Mouse (Mus musculus) lung, embryonic 15.5 days (tissue): ENCODE measurements around the gene Cyp2d40. TPM values are rescaled to one million over a fixed set of nuclear protein-coding genes. Genes with fewer than 3 reads are reported as not detected.

Experiments used
- ATAC-seq: fragments of 200-750 bp; cut with Nextera tagmentation; 2 replicates; pipeline ENCODE4 v1.8.0; 2017; ENCODE audit warnings: moderate number of reproducible peaks, borderline replicate concordance; ENCODE audit not compliant: low FRiP score, low TSS enrichment; ENCODE audit errors: extremely low read depth
- H3K27ac ChIP-seq: fragments of 300-500 bp; sonication (generic); 2 replicates; pipeline ENCODE4 v1.5.1; 2015; ENCODE audit warnings: moderate library complexity, mild to moderate bottlenecking, inconsistent platforms
- H3K27me3 ChIP-seq: fragments of 300-500 bp; sonication (generic); 2 replicates; pipeline ENCODE4 v1.6.1; 2015; ENCODE audit warnings: inconsistent platforms
- H3K36me3 ChIP-seq: fragments of 300-500 bp; sonication (generic); 2 replicates; pipeline ENCODE4 v1.6.1; 2015; ENCODE audit warnings: inconsistent platforms
- H3K4me1 ChIP-seq: fragments of 300-500 bp; sonication (generic); 2 replicates; pipeline ENCODE4 v1.6.1; 2015; ENCODE audit warnings: inconsistent platforms
- H3K4me2 ChIP-seq: fragments of 300-500 bp; sonication (generic); 2 replicates; pipeline ENCODE4 v1.6.1; 2015; ENCODE audit warnings: inconsistent platforms, mild to moderate bottlenecking, moderate library complexity
- H3K4me3 ChIP-seq: fragments of 300-500 bp; sonication (generic); 2 replicates; pipeline ENCODE4 v1.5.1; 2015; ENCODE audit warnings: mild to moderate bottlenecking, inconsistent platforms
- H3K9ac ChIP-seq: fragments of 300-500 bp; sonication (generic); 2 replicates; pipeline ENCODE4 v1.6.1; 2015; ENCODE audit warnings: inconsistent platforms
- H3K9me3 ChIP-seq: fragments of 300-500 bp; sonication (generic); 2 replicates; pipeline ENCODE4 v1.6.1; 2016; ENCODE audit warnings: inconsistent platforms
- WGBS: fragments of 180-500 bp; shearing (Covaris S2); methylation state at CpG from one replicate; pipeline ENCODE4 v1.1.7; 2015; 5-methylcytosine and 5-hydroxymethylcytosine counted together
- polyA plus RNA-seq: library from polyadenylated mRNA; unstranded; fragments of >200 nt; fragmentation: Nextera tagmentation; extraction: Ambion mirVana; gene quantifications from 2 replicates; pipeline ENCODE4 v1.2.1, GENCODE M21; 2015

Cyp2d40 gene
- polyA plus RNA-seq: not detected in 2 replicates

GRCm38 (mm10) chr15:82763631-82764420 lies at the start of gene Cyp2d40:
TSS of gene Cyp2d40 (minus strand) at chr15:82764183.
- no peak for ATAC-seq
- Histone ChIP-seq H3K9me3 (no peaks in the 10 kb centered on the region), H3K27me3 (no peaks in the 10 kb centered on the region), H3K4me2 (no peak within 1 kb of the TSS), H3K4me1 (no peaks in the 10 kb centered on the region), H3K9ac (no peak within 1 kb of the TSS), H3K36me3 (no peaks in the 10 kb centered on the region), H3K4me3 (no peak within 1 kb of the TSS), H3K27ac (no peak within 1 kb of the TSS)
- 86% methylated on average over 9 of the region's 9 CpGs for WGBS

GRCm38 (mm10) chr15:82810556-82810955 lies 46.6 kb upstream of the Cyp2d40 start:
- no peak for ATAC-seq
- Histone ChIP-seq H3K4me3 (no peak overlapping the region), H3K27me3 (no peaks in the 10 kb centered on the region), H3K9me3 (no peaks in the 10 kb centered on the region), H3K4me2 (no peak overlapping the region), H3K36me3 (peaks cover 32% of the 10 kb centered on the region), H3K27ac (no peak overlapping the region), H3K9ac (no peak overlapping the region), H3K4me1 (no peaks in the 10 kb centered on the region)
- 71% methylated on average over 1 of the region's 1 CpGs for WGBS

GRCm38 (mm10) chr15:82809511-82809910 lies 45.5 kb upstream of the Cyp2d40 start:
- peaks cover 31% of the 10 kb centered on the region for H3K36me3 ChIP-seq
- H3K27ac ChIP-seq: no peak overlapping the region
- no peaks in the 10 kb centered on the region for H3K27me3 ChIP-seq
- no peak for ATAC-seq
- no peak overlapping the region for H3K4me3 ChIP-seq
- H3K9ac ChIP-seq: no peak overlapping the region
- H3K4me1 ChIP-seq: no peaks in the 10 kb centered on the region
- WGBS: 76% methylated on average over 6 of the region's 6 CpGs
- no peak overlapping the region for H3K4me2 ChIP-seq
- no peaks in the 10 kb centered on the region for H3K9me3 ChIP-seq

- H3K4me3 ChIP-seq: no peak overlapping the region
- H3K9ac ChIP-seq: no peak overlapping the region
- no peak overlapping the region for H3K27ac ChIP-seq
- peaks cover 19% of the 10 kb centered on the region for H3K36me3 ChIP-seq
- H3K4me1 ChIP-seq: no peaks in the 10 kb centered on the region
- H3K27me3 ChIP-seq: no peaks in the 10 kb centered on the region
- no peak for ATAC-seq
- no peaks in the 10 kb centered on the region for H3K9me3 ChIP-seq
- no peak overlapping the region for H3K4me2 ChIP-seq
- WGBS: 83% methylated on average over 5 of the region's 5 CpGs
These were observed 43.2 kb upstream of the Cyp2d40 start for GRCm38 (mm10) chr15:82806969-82807763.

- Histone ChIP-seq H3K4me1 (no peaks in the 10 kb centered on the region), H3K9ac (no peak overlapping the region), H3K36me3 (peaks cover 5% of the 10 kb centered on the region; the same call in 1 of the 2 replicates), H3K27me3 (no peaks in the 10 kb centered on the region), H3K9me3 (no peaks in the 10 kb centered on the region), H3K4me2 (no peak overlapping the region), H3K27ac (no peak overlapping the region), H3K4me3 (no peak overlapping the region)
- 79% methylated on average over 5 of the region's 5 CpGs for WGBS
- no peak for ATAC-seq
These were observed 41.0 kb upstream of the Cyp2d40 start for GRCm38 (mm10) chr15:82804708-82805639.

GRCm38 (mm10) chr15:82795936-82796440 lies 32.0 kb upstream of the Cyp2d40 start:
- no peak overlapping the region for H3K9ac ChIP-seq
- no peak overlapping the region for H3K4me3 ChIP-seq
- H3K4me2 ChIP-seq: no peak overlapping the region
- no peaks in the 10 kb centered on the region for H3K36me3 ChIP-seq
- 59% methylated on average over 3 of the region's 3 CpGs for WGBS
- ATAC-seq: no peak
- no peaks in the 10 kb centered on the region for H3K4me1 ChIP-seq
- no peaks in the 10 kb centered on the region for H3K27me3 ChIP-seq
- no peaks in the 10 kb centered on the region for H3K9me3 ChIP-seq
- H3K27ac ChIP-seq: no peak overlapping the region

- no peak for ATAC-seq
- H3K27ac ChIP-seq: no peak within 1 kb of the TSS
- no peak within 1 kb of the TSS for H3K4me3 ChIP-seq
- WGBS: 79% methylated on average over 5 of the region's 5 CpGs
- H3K4me2 ChIP-seq: no peak within 1 kb of the TSS
- H3K27me3 ChIP-seq: no peaks in the 10 kb centered on the region
- no peak within 1 kb of the TSS for H3K9ac ChIP-seq
- H3K4me1 ChIP-seq: no peaks in the 10 kb centered on the region
- no peaks in the 10 kb centered on the region for H3K9me3 ChIP-seq
- H3K36me3 ChIP-seq: no peaks in the 10 kb centered on the region
These were observed 30.3 kb upstream of the Cyp2d40 start, which contains the start of gene Cyp2d26 for GRCm38 (mm10) chr15:82794277-82794676. TSS of gene Cyp2d26 (minus strand) at chr15:82794294.

- no peaks in the 10 kb centered on the region for H3K36me3 ChIP-seq
- H3K27ac ChIP-seq: no peak overlapping the region
- no peak overlapping the region for H3K4me3 ChIP-seq
- no peaks in the 10 kb centered on the region for H3K4me1 ChIP-seq
- WGBS: 75% methylated on average over 6 of the region's 6 CpGs
- H3K9ac ChIP-seq: no peak overlapping the region
- H3K4me2 ChIP-seq: no peak overlapping the region
- ATAC-seq: no peak
- H3K27me3 ChIP-seq: no peaks in the 10 kb centered on the region
- H3K9me3 ChIP-seq: no peaks in the 10 kb centered on the region
These were observed 29.9 kb upstream of the Cyp2d40 start for GRCm38 (mm10) chr15:82793868-82794267.

GRCm38 (mm10) chr15:82793454-82793853 lies 29.5 kb upstream of the Cyp2d40 start:
- Histone ChIP-seq H3K27ac (no peak overlapping the region), H3K27me3 (no peaks in the 10 kb centered on the region)

GRCm38 (mm10) chr15:82792566-82792965 lies 28.6 kb upstream of the Cyp2d40 start:
- Histone ChIP-seq H3K9me3 (no peaks in the 10 kb centered on the region), H3K9ac (no peak overlapping the region), H3K27me3 (no peaks in the 10 kb centered on the region), H3K4me2 (no peak overlapping the region), H3K27ac (no peak overlapping the region), H3K4me1 (no peaks in the 10 kb centered on the region), H3K36me3 (no peaks in the 10 kb centered on the region), H3K4me3 (no peak overlapping the region)
- WGBS: 91% methylated on average over 11 of the region's 11 CpGs
- ATAC-seq: no peak

More at GRCm38 (mm10) chr15:82793454-82793853, 29.5 kb upstream of the Cyp2d40 start:
- WGBS: 39% methylated on average over 1 of the region's 1 CpGs
- Histone ChIP-seq H3K9ac (no peak overlapping the region), H3K9me3 (no peaks in the 10 kb centered on the region), H3K4me3 (no peak overlapping the region), H3K4me1 (no peaks in the 10 kb centered on the region), H3K4me2 (no peak overlapping the region), H3K36me3 (no peaks in the 10 kb centered on the region)
- no peak for ATAC-seq

- H3K9ac ChIP-seq: no peak overlapping the region
- no peak overlapping the region for H3K4me2 ChIP-seq
- no peaks in the 10 kb centered on the region for H3K27me3 ChIP-seq
- H3K27ac ChIP-seq: no peak overlapping the region
- H3K36me3 ChIP-seq: no peaks in the 10 kb centered on the region
- no peaks in the 10 kb centered on the region for H3K4me1 ChIP-seq
- H3K9me3 ChIP-seq: no peaks in the 10 kb centered on the region
- ATAC-seq: no peak
- 60% methylated on average over 1 of the region's 1 CpGs for WGBS
- no peak overlapping the region for H3K4me3 ChIP-seq
These were observed 20.6 kb upstream of the Cyp2d40 start for GRCm38 (mm10) chr15:82784581-82784980.
